26 mouse cellular contexts compared by ENCODE assay signal in genomic region chr7:35353306-35353705, GRCm38 (mm10). TPM values are rescaled to one million over a fixed set of nuclear protein-coding genes. Genes with fewer than 3 reads are reported as not detected.
DNase-seq lines count a peak whose midpoint lies in the region; ATAC-seq and TF ChIP-seq lines count a peak whose summit lies in the region.
"Had no signal": no experiment of that assay in that cellular context is flagged by ENCODE, and none has a peak within 500 bp of the region (broad histone marks: within the 10 kb centered on the region; RNA-seq: fewer than 3 reads in every experiment).

No protein-coding gene starts in this region.

- no peak overlapping the region for H3K4me3 ChIP-seq in intestine, embryonic 15.5 days (replicated peaks)
- H3K4me3 ChIP-seq in intestine, postnatal 0 days (ENCODE audit: low read depth, low read length) = no peak overlapping the region
- H3K4me3 ChIP-seq in intestine, embryonic 16.5 days (ENCODE audit: low read length) = no peak overlapping the region
- H3K4me3 ChIP-seq: embryonic facial prominence, embryonic 13.5 days; embryonic facial prominence, embryonic 15.5 days; erythroblast, embryonic 14.5 days; forebrain, embryonic 10.5 days; forebrain, embryonic 12.5 days had no signal

- no peaks in the 10 kb centered on the region for H3K9me3 ChIP-seq in intestine, embryonic 15.5 days
- no peaks in the 10 kb centered on the region for H3K9me3 ChIP-seq in intestine, postnatal 0 days (ENCODE audit: control insufficient read depth)
- no peaks in the 10 kb centered on the region for H3K9me3 ChIP-seq in intestine, embryonic 16.5 days (ENCODE audit: control insufficient read depth, low read length)
- H3K9me3 ChIP-seq: embryonic facial prominence, embryonic 13.5 days; embryonic facial prominence, embryonic 15.5 days; forebrain, embryonic 10.5 days; forebrain, embryonic 12.5 days; G1E had no signal

- ATAC-seq in intestine, embryonic 15.5 days = no peak
- no peak for ATAC-seq in intestine, postnatal 0 days
- no peak for ATAC-seq in intestine, embryonic 16.5 days
- ATAC-seq: CD4-positive, CD25-positive, alpha-beta regulatory T cell, adult 4 months; forebrain, embryonic 14.5 days; forebrain, embryonic 16.5 days; Patski had no signal

- no peak overlapping the region for H3K4me2 ChIP-seq in intestine, embryonic 15.5 days (replicated peaks)
- H3K4me2 ChIP-seq in intestine, postnatal 0 days (replicated peaks; ENCODE audit: low read depth) = no peak overlapping the region
- no peak overlapping the region for H3K4me2 ChIP-seq in intestine, embryonic 16.5 days (ENCODE audit: low read depth, low read length)
- H3K4me2 ChIP-seq: embryonic facial prominence, embryonic 13.5 days; embryonic facial prominence, embryonic 15.5 days; forebrain, embryonic 12.5 days had no signal

- H3K27ac ChIP-seq in intestine, embryonic 15.5 days = peak overlapping the region; percentile 33; the same call in 1 of the 2 replicates
- no peak overlapping the region for H3K27ac ChIP-seq in intestine, postnatal 0 days (ENCODE audit: low read depth, low read length)
- peak overlapping the region; percentile 67 for H3K27ac ChIP-seq in intestine, embryonic 16.5 days (ENCODE audit: low read length)
- H3K27ac ChIP-seq: embryonic facial prominence, embryonic 13.5 days; embryonic facial prominence, embryonic 15.5 days; forebrain, embryonic 10.5 days; forebrain, embryonic 12.5 days had no signal

- H3K9ac ChIP-seq in intestine, embryonic 15.5 days = no peak overlapping the region
- H3K9ac ChIP-seq in intestine, postnatal 0 days (ENCODE audit: low read depth, low read length) = no peak overlapping the region
- no peak overlapping the region for H3K9ac ChIP-seq in intestine, embryonic 16.5 days (ENCODE audit: low read depth, low read length)
- H3K9ac ChIP-seq: embryonic facial prominence, embryonic 13.5 days; embryonic facial prominence, embryonic 15.5 days; forebrain, embryonic 12.5 days had no signal

- H3K27me3 ChIP-seq in intestine, embryonic 15.5 days (replicated peaks) = no peaks in the 10 kb centered on the region
- no peaks in the 10 kb centered on the region for H3K27me3 ChIP-seq in intestine, postnatal 0 days (replicated peaks; ENCODE audit: control insufficient read depth, insufficient read depth, low read length)
- H3K27me3 ChIP-seq in intestine, embryonic 16.5 days (replicated peaks; ENCODE audit: control insufficient read depth, insufficient read depth, low read length) = no peaks in the 10 kb centered on the region
- H3K27me3 ChIP-seq: embryonic facial prominence, embryonic 13.5 days; embryonic facial prominence, embryonic 15.5 days; forebrain, embryonic 12.5 days; Patski had no signal

- peak; percentile 57 for DNase-seq in R1 (ENCODE audit: low read depth, low spot score)
- no peak for DNase-seq in cerebellum, adult 8-10 months
- DNase-seq in cerebellum, adult 9-10 months = no peak
- DNase-seq: adrenal gland, adult 2 months; adrenal gland, postnatal 10 days; adrenal gland, postnatal 25 days; B cell, adult 2 months; cerebellum, adult 11 months; cerebellum, adult 18-20 months; cerebellum, adult 9-11 months; cerebellum, postnatal 14 days; cerebellum, postnatal 36 days; embryo, embryonic 11 days had no signal

- H3K36me3 ChIP-seq in intestine, embryonic 15.5 days = no peaks in the 10 kb centered on the region; the same call in 1 of the 2 replicates
- H3K36me3 ChIP-seq in intestine, postnatal 0 days (ENCODE audit: control insufficient read depth, insufficient read depth) = peaks cover 13% of the 10 kb centered on the region; the same call in 1 of the 2 replicates
- H3K36me3 ChIP-seq in intestine, embryonic 16.5 days (ENCODE audit: control insufficient read depth, insufficient read depth, low read length) = no peaks in the 10 kb centered on the region
- H3K36me3 ChIP-seq: embryonic facial prominence, embryonic 13.5 days; embryonic facial prominence, embryonic 15.5 days; forebrain, embryonic 10.5 days; forebrain, embryonic 12.5 days; G1E had no signal

- no peak for TF ChIP-seq CTCF in intestine, postnatal 0 days (IDR thresholded peaks at IDR 0.05; ENCODE audit: low read depth)

- 0 out of 2 replicates have a peak, but pooled peaks cover 6% of the 10 kb centered on the region for H3K4me1 ChIP-seq in intestine, embryonic 15.5 days (replicated peaks)
- peaks cover 11% of the 10 kb centered on the region; the same call in 1 of the 2 replicates for H3K4me1 ChIP-seq in intestine, postnatal 0 days (replicated peaks; ENCODE audit: control insufficient read depth, insufficient read depth, low read length)
- peaks cover 31% of the 10 kb centered on the region for H3K4me1 ChIP-seq in intestine, embryonic 16.5 days (ENCODE audit: control insufficient read depth, insufficient read depth, low read length)
- H3K4me1 ChIP-seq: embryonic facial prominence, embryonic 15.5 days; forebrain, embryonic 10.5 days; forebrain, embryonic 12.5 days had no signal

- 92% methylated on average over 15 of the region's 15 CpGs for WGBS in intestine, embryonic 15.5 days
- WGBS in intestine, postnatal 0 days = 87% methylated on average over 15 of the region's 15 CpGs
- 91% methylated on average over 15 of the region's 15 CpGs for whole genome bisulfite sequencing in intestine, embryonic 16.5 days

RNA-seq across cellular contexts. Expression of gene Rhpn2, which starts 19.3 kb away (rescaled TPM):
- polyA plus RNA-seq in intestine, embryonic 15.5 days (2015; fragmentation: Nextera tagmentation; extraction: Ambion mirVana) = 73.2 and 74.7 TPM in 2 replicates
- polyA plus RNA-seq in intestine, postnatal 0 days (2015; fragmentation: Nextera tagmentation; extraction: Ambion mirVana) = 63.3 and 75.0 TPM in 2 replicates
- polyA plus RNA-seq in intestine, embryonic 16.5 days (2015; fragmentation: Nextera tagmentation; extraction: Ambion mirVana) = 95.3 and 105 TPM in 2 replicates

RNA-seq across cellular contexts. Expression of gene Gpatch1, which starts 35.1 kb away (rescaled TPM):
- 14.8 and 14.9 TPM in 2 replicates for polyA plus RNA-seq in intestine, embryonic 15.5 days (2015; fragmentation: Nextera tagmentation; extraction: Ambion mirVana)
- 8.6 and 9.1 TPM in 2 replicates for polyA plus RNA-seq in intestine, postnatal 0 days (2015; fragmentation: Nextera tagmentation; extraction: Ambion mirVana)
- polyA plus RNA-seq in intestine, embryonic 16.5 days (2015; fragmentation: Nextera tagmentation; extraction: Ambion mirVana) = 14.8 and 15.3 TPM in 2 replicates

RNA-seq across cellular contexts. Expression of gene Faap24, which starts 43.3 kb away (rescaled TPM):
- 22.0 and 22.7 TPM in 2 replicates for polyA plus RNA-seq in intestine, embryonic 15.5 days (2015; fragmentation: Nextera tagmentation; extraction: Ambion mirVana)
- polyA plus RNA-seq in intestine, postnatal 0 days (2015; fragmentation: Nextera tagmentation; extraction: Ambion mirVana) = 9.3 and 10.3 TPM in 2 replicates
- polyA plus RNA-seq in intestine, embryonic 16.5 days (2015; fragmentation: Nextera tagmentation; extraction: Ambion mirVana) = 21.1 and 22.5 TPM in 2 replicates

RNA-seq across cellular contexts. Expression of gene Cep89, which starts 43.5 kb away (rescaled TPM):
- polyA plus RNA-seq in intestine, embryonic 15.5 days (2015; fragmentation: Nextera tagmentation; extraction: Ambion mirVana) = 43.2 and 45.8 TPM in 2 replicates
- polyA plus RNA-seq in intestine, postnatal 0 days (2015; fragmentation: Nextera tagmentation; extraction: Ambion mirVana) = 9.7 and 10.1 TPM in 2 replicates
- 41.4 and 45.0 TPM in 2 replicates for polyA plus RNA-seq in intestine, embryonic 16.5 days (2015; fragmentation: Nextera tagmentation; extraction: Ambion mirVana)
